Mouse (Mus musculus) hindbrain, embryonic 14.5 days (tissue): ENCODE data around the gene Uvrag. TPM values are rescaled to one million over a fixed set of nuclear protein-coding genes. Genes with fewer than 3 reads are reported as not detected.

Experiments
- ATAC-seq: fragments of 200-750 bp; cut with Nextera tagmentation; 2 replicates; pipeline ENCODE4 v1.8.0; 2017; ENCODE audit warnings: moderate number of reproducible peaks, mild to moderate bottlenecking, moderate TSS enrichment, moderate library complexity; ENCODE audit not compliant: low FRiP score
- DNase-seq: peaks from one replicate; pipeline ENCODE4 v3.0.0-alpha.2; 2015; ENCODE audit warnings: low spot score
- H3K27ac ChIP-seq: fragments of 300-500 bp; sonication (generic); 2 replicates; pipeline ENCODE4 v1.5.1; 2014; ENCODE audit warnings: mild to moderate bottlenecking, moderate library complexity
- H3K27me3 ChIP-seq: fragments of 300-500 bp; sonication (generic); 2 replicates; pipeline ENCODE4 v1.6.1; 2014; ENCODE audit warnings: mild to moderate bottlenecking, low read length, mixed read lengths; ENCODE audit not compliant: control insufficient read depth, insufficient read depth
- H3K36me3 ChIP-seq: fragments of 300-500 bp; sonication (generic); replicated peaks from 2 replicates; pipeline ENCODE4 v1.6.1; 2014; ENCODE audit not compliant: control insufficient read depth, insufficient read depth
- H3K4me1 ChIP-seq: fragments of 300-500 bp; sonication (generic); replicated peaks from 2 replicates; pipeline ENCODE4 v1.6.1; 2014; ENCODE audit warnings: antibody characterized with exemption, low read length, mixed read lengths; ENCODE audit not compliant: control insufficient read depth, insufficient read depth
- H3K4me2 ChIP-seq: fragments of 300-500 bp; sonication (generic); replicated peaks from 2 replicates; pipeline ENCODE4 v1.6.1; 2014; ENCODE audit warnings: mild to moderate bottlenecking, moderate library complexity
- H3K4me3 ChIP-seq: fragments of 300-500 bp; sonication (generic); replicated peaks from 2 replicates; pipeline ENCODE4 v1.5.1; 2014; ENCODE audit warnings: mild to moderate bottlenecking, low read length
- H3K9ac ChIP-seq: fragments of 300-500 bp; sonication (generic); 2 replicates; pipeline ENCODE4 v1.6.1; 2014
- H3K9me3 ChIP-seq: fragments of 300-500 bp; sonication (generic); 2 replicates; pipeline ENCODE4 v1.6.1; 2016; ENCODE audit warnings: low read length; ENCODE audit not compliant: control insufficient read depth
- WGBS: fragments of 180-500 bp; shearing (Covaris S2); extraction: QIAGEN DNeasy Blood & Tissue Kit; methylation state at CpG from one replicate; pipeline ENCODE4 v1.1.7; 2014; 5-methylcytosine and 5-hydroxymethylcytosine counted together
- polyA plus RNA-seq: library from polyadenylated mRNA; unstranded; fragments of >200 nt; fragmentation: Nextera tagmentation; extraction: Ambion mirVana; gene quantifications from 2 replicates; pipeline ENCODE4 v1.2.1, GENCODE M21; 2014

Uvrag gene
- polyA plus RNA-seq, 1 experiment from 2014 or later = 18.0 TPM

GRCm38 (mm10) chr7:99180162-99180561 lies 39.2 kb upstream of the Uvrag start:
- Histone ChIP-seq H3K27me3 (0 out of 2 replicates have a peak, but pooled peaks cover 8% of the 10 kb centered on the region), H3K4me2 (no peak overlapping the region), H3K4me3 (no peak overlapping the region), H3K9ac (no peak overlapping the region), H3K9me3 (no peaks in the 10 kb centered on the region), H3K36me3 (no peaks in the 10 kb centered on the region), H3K4me1 (0 out of 2 replicates have a peak, but pooled peaks cover 4% of the 10 kb centered on the region), H3K27ac (no peak overlapping the region)
- DNase-seq = no peak
- ATAC-seq = no peak
- WGBS = 92% methylated on average over 1 of the region's 1 CpGs

DNA sequence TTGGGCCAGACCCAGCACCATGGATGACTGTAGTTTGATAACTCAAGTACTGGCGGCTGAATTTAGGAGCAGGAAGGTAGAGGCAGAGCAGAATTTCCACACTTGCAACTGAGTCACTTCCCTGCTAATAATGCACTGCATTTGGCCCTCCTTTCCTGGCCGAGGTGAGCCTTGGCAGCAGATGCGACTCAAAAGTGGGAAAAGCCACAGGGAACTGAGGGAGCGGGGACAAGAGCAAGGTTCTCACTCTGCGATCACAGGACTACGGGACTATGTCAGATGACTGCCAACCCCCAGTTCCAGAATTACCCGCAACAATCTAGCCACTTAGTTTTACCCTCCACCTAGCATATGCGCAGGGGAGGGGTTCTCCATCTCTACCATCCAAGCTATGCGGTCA lies 38.3 kb upstream of the Uvrag start:
- ATAC-seq = no peak
- Histone ChIP-seq H3K9me3 (no peaks in the 10 kb centered on the region), H3K36me3 (no peaks in the 10 kb centered on the region), H3K27me3 (0 out of 2 replicates have a peak, but pooled peaks cover 8% of the 10 kb centered on the region), H3K27ac (no peak overlapping the region), H3K4me2 (no peak overlapping the region), H3K4me1 (0 out of 2 replicates have a peak, but pooled peaks cover 4% of the 10 kb centered on the region), H3K9ac (no peak overlapping the region), H3K4me3 (no peak overlapping the region)
- 93% methylated on average over 9 of the region's 9 CpGs for WGBS
- DNase-seq = no peak

GRCm38 (mm10) chr7:99177386-99177785 lies 36.4 kb upstream of the Uvrag start:
- Histone ChIP-seq H3K9me3 (no peaks in the 10 kb centered on the region), H3K4me3 (no peak overlapping the region), H3K36me3 (no peaks in the 10 kb centered on the region), H3K9ac (no peak overlapping the region), H3K4me1 (0 out of 2 replicates have a peak, but pooled peaks cover 4% of the 10 kb centered on the region), H3K27ac (no peak overlapping the region), H3K27me3 (0 out of 2 replicates have a peak, but pooled peaks cover 8% of the 10 kb centered on the region), H3K4me2 (no peak overlapping the region)
- ATAC-seq (no peak), DNase-seq (no peak)
- WGBS = 59% methylated on average over 5 of the region's 5 CpGs

- Histone ChIP-seq H3K4me2 (no peak overlapping the region), H3K27ac (no peak overlapping the region), H3K4me3 (no peak overlapping the region), H3K27me3 (no peaks in the 10 kb centered on the region), H3K36me3 (no peaks in the 10 kb centered on the region), H3K9ac (no peak overlapping the region), H3K9me3 (no peaks in the 10 kb centered on the region), H3K4me1 (0 out of 2 replicates have a peak, but pooled peaks cover 2% of the 10 kb centered on the region)
- WGBS = 93% methylated on average over 9 of the region's 9 CpGs
- DNase-seq (no peak), ATAC-seq (no peak)
Observed at GRCm38 (mm10) chr7:99175666-99176065, 34.7 kb upstream of the Uvrag start.

DNA sequence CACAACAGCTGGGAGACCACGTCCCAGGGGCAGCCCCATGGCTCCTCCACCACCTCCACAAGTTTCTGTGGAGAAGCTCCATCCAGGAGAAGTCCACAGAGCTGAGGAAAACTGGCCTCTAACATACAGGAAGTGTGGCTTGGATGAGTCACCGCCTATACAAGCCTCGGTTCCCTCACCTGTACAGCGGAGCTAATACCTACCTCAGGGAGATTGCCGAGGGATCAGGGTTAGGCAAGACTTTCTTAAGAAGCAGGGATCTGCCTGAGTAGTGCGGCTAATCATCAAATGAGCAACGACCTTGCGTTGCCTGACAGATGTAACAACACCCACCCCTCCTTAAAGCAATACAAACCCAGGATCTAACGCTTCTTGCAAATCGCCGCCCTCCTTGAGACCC lies 34.2 kb upstream of the Uvrag start:
- no peak overlapping the region for H3K27ac ChIP-seq
- WGBS = 90% methylated on average over 11 of the region's 11 CpGs
- no peaks in the 10 kb centered on the region for H3K36me3 ChIP-seq
- H3K9ac ChIP-seq = no peak overlapping the region
- H3K9me3 ChIP-seq = no peaks in the 10 kb centered on the region
- no peaks in the 10 kb centered on the region for H3K27me3 ChIP-seq
- ATAC-seq = no peak
- no peak for DNase-seq
- H3K4me2 ChIP-seq = no peak overlapping the region
- H3K4me3 ChIP-seq = no peak overlapping the region
- H3K4me1 ChIP-seq = no peaks in the 10 kb centered on the region

DNA sequence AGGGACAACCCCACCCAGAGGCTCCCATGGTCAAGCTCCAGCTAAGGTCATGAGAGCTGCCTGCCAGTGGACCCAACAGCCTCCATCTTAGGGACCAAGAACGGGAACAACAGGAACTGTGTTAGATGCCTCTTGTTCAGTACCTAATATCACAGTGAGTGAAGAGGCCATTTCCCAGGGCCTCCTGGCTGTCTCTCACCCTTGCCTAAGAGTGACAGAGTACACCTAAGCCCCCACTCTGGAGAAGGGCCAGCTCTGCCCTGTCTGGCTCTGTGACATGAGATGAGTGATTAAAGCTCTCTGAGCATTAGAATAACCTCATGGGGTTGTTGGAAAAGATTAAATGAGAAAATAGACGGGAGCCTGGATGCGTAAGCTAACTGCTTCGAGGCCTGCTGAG lies 33.1 kb upstream of the Uvrag start:
- H3K4me3 ChIP-seq = no peak overlapping the region
- H3K4me1 ChIP-seq = no peaks in the 10 kb centered on the region
- no peak overlapping the region for H3K9ac ChIP-seq
- no peaks in the 10 kb centered on the region for H3K27me3 ChIP-seq
- DNase-seq = no peak
- H3K4me2 ChIP-seq = no peak overlapping the region
- H3K27ac ChIP-seq = no peak overlapping the region
- no peaks in the 10 kb centered on the region for H3K36me3 ChIP-seq
- no peaks in the 10 kb centered on the region for H3K9me3 ChIP-seq
- no peak for ATAC-seq
- 60% methylated on average over 4 of the region's 4 CpGs for WGBS

DNA sequence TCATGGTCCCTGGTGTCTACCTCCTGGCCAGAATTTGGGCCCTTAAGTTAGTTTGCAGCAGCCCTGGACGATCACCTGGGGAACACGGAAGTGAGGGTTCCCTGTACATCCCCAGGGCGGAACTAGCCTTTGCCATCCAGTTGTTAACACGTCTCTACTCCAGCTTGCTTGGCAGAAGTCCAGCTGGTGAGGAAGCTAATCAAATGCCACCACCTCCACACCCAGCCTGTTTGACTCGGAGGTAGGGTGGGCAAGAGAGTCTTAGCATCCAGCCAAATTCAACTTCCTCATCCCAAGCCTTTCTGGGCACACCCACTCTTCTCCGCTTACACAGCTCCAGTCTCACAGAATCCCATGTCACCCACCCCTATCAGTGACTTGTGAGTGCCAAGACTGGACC lies 32.0 kb upstream of the Uvrag start:
- no peaks in the 10 kb centered on the region for H3K4me1 ChIP-seq
- H3K9me3 ChIP-seq = no peaks in the 10 kb centered on the region
- no peaks in the 10 kb centered on the region for H3K27me3 ChIP-seq
- DNase-seq = no peak
- no peak overlapping the region for H3K4me2 ChIP-seq
- H3K4me3 ChIP-seq = no peak overlapping the region
- WGBS = 79% methylated on average over 6 of the region's 6 CpGs
- H3K9ac ChIP-seq = no peak overlapping the region
- no peak overlapping the region for H3K27ac ChIP-seq
- no peaks in the 10 kb centered on the region for H3K36me3 ChIP-seq
- no peak for ATAC-seq

DNA sequence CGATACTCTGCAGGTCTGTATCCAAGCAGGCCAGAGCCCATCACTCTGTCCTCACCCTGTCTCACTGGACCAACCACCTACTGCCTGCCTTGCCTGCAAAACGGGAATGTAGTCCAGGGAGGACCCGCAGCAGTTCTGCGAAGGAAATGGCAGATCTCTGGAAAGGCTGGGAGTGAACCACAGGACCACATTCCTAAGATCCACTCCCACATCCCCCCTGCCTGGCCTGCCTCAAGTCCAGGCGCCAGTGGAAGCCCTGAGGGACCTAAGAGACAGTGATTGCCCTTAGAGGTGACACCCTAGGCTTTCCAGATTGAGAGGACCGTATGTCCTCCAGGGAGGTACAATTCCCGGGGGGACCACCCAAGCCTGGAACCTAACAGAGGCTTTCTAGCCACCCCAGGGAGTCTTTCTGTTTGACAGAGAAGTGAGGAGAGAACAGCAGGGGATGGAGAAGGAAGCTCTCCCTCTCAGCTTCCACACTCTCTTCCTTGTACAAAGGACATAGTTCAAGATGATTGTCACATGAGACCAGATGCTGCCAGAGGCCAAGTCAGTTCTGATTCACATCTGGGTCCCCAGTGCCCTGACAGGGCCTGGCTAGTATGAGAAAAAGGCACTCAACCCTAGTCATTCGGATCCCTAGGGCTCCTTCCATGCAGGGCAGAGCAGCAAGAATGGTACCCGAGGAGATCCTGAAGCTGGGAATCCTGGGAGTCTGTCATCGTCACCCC lies 31.0 kb upstream of the Uvrag start:
- Histone ChIP-seq H3K9ac (no peak overlapping the region), H3K4me2 (no peak overlapping the region), H3K27me3 (no peaks in the 10 kb centered on the region), H3K4me1 (no peaks in the 10 kb centered on the region), H3K27ac (no peak overlapping the region), H3K4me3 (no peak overlapping the region), H3K9me3 (no peaks in the 10 kb centered on the region), H3K36me3 (no peaks in the 10 kb centered on the region)
- ATAC-seq = no peak
- no peak for DNase-seq
- WGBS = 73% methylated on average over 10 of the region's 10 CpGs

DNA sequence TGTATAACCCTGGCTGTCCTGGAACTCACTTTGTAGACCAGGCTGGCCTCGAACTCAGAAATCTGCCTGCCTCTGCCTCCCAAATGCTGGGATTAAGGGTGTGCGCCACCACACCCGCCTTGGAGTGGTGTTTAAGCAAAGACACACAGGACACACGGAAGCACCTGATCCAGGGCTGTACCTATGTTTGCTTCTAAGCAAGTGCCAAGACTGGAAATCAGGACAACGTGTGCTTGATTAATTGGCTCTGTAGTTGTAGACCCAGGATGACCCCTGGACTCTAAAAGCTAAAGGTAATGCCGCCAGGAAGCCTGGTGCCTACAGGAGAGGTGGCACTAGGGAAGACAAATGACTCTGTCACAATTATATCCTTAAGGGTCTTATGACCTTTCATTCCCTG lies 29.6 kb upstream of the Uvrag start:
- no peaks in the 10 kb centered on the region for H3K27me3 ChIP-seq
- no peak overlapping the region for H3K4me3 ChIP-seq
- H3K36me3 ChIP-seq = no peaks in the 10 kb centered on the region
- DNase-seq (no peak), ATAC-seq (no peak)
- H3K4me2 ChIP-seq = no peak overlapping the region
- H3K9ac ChIP-seq = no peak overlapping the region
- no peaks in the 10 kb centered on the region for H3K9me3 ChIP-seq
- no peaks in the 10 kb centered on the region for H3K4me1 ChIP-seq
- WGBS = 91% methylated on average over 6 of the region's 6 CpGs
- H3K27ac ChIP-seq = no peak overlapping the region
